Mouse (Mus musculus) activated CD4-positive, CD25-positive, alpha-beta regulatory T cell, adult 4 months (primary cell): ENCODE results near the gene Rpl24. TPM values are rescaled to one million over a fixed set of nuclear protein-coding genes. Genes with fewer than 3 reads are reported as not detected.

ENCODE experiments used
- ATAC-seq: one replicate; pipeline ENCODE4 v1.8.0; 2017
- polyA plus RNA-seq, 2 experiments: library from polyadenylated mRNA; unstranded; fragments of 100-300 nt; shearing (Covaris generic); gene quantifications; one replicate each; pipeline ENCODE4 v1.2.1; 2017

The Rpl24 gene
- polyA plus RNA-seq, 2 experiments from 2014 or later = 1,908 to 2,087 TPM

DNA sequence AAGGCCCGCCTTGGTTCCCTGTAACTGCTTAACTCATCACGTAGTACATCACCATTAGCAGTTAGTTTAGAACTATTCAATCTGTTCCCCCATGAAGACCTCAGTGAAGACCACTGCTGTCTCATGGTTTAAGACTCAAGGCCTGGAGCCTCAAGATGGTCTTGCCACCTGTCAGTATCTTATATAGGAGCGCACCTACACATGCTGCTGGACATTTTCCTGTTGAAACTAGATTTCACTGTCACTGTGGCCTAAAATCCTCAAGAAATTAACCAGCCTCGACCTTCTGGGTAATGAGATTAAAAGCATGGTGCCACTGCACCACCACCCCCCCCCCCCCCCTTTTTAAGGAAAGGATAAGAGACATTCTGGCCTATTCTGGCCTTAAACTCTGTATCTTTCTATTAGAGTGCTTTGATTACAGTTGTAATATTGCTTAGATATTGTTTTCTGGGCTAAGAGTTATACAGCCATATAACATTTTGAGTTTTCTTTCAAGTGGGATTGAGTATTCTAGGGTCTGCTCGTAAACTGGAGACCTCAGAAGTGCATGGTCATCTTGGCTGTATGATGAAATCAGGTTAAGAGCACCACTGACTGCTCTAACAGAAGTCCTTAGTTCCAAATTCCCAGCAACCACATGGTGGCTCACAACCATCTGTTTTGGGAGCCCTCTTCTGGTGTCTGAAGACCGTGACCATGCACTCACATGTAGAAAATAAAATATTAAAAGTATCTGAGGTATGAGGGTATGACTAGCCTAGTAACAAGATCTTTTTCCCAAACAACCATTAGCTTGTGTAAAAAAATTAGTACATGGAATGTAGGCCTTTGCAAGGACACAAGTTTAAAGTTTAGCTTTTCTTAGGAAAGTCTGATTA is 5.9 kb downstream of the Rpl24 start:
- no peak for ATAC-seq

- ATAC-seq = no peak
Observed at GRCm38 (mm10) chr16:55972626-55973201, 6.6 kb downstream of the Rpl24 start.

DNA sequence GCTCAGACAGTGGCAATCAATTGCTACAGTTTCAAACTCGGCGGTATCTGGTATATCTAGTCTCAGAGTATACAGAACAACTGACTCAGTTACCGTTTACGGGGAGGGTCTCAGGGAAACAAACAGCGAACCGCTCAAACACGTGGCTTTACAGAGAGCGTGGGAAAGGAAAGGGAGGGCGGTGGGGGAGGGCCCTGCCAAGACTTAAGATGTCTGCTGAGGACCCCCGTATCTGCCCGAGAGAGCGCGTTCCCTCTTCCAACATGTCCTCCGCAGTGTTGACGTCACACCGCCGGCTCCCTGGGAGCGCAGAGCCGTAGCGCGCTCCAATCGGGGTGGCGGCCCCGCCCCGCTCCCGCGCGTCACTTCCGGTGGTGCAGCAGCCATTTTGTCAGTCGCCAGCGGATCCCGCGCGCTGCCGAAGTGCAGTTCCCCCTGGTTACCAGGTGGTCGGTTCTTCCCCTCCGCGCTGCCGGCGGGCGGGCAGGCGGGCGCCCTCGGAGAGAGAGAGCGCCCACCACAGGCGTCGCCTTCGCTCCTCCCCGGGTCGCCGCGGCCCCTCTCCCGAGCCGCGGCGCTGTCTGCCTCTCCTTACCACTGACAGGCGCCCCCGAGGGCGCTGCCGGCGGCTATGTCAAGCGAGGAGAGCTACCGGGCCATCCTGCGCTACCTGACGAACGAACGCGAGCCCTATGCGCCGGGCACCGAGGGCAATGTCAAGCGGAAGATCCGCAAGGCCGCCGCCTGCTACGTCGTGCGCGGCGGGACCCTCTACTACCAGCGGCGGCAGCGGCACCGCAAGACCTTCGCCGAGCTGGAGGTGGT is 7.6 kb downstream of the Rpl24 start, which contains the start of gene Zbtb11:
TSS of gene Zbtb11 (plus strand) at position 453 of the 825 bp plus-strand sequence.
- peak; percentile 83 for ATAC-seq

- ATAC-seq = peak; percentile 60
Observed at GRCm38 (mm10) chr16:55974256-55974902, 8.3 kb downstream of the Rpl24 start.

DNA sequence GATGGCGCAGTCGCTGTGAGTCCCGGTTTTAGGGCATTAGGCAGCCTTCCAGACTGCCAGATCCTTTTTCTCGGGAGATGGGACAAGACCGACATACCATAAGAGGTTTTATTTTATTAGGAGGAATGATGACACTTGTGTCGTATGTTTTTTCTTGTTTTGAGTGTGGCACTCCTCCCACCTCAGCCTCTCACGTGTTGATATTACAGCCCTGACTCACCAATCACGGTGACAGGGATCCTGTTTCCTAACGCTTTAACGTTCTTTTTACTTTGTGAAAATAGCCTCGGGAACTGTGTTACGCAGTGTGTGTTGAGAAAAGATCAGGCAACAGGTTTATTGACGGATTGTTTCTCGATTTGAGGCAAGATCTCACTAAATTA is 8.8 kb downstream of the Rpl24 start:
- ATAC-seq = peak; percentile 37

- no peak for ATAC-seq
Observed at GRCm38 (mm10) chr16:55986001-55986400, 19.9 kb downstream of the Rpl24 start.

GRCm38 (mm10) chr16:55990311-55990710 is 24.2 kb downstream of the Rpl24 start:
- ATAC-seq = no peak

DNA sequence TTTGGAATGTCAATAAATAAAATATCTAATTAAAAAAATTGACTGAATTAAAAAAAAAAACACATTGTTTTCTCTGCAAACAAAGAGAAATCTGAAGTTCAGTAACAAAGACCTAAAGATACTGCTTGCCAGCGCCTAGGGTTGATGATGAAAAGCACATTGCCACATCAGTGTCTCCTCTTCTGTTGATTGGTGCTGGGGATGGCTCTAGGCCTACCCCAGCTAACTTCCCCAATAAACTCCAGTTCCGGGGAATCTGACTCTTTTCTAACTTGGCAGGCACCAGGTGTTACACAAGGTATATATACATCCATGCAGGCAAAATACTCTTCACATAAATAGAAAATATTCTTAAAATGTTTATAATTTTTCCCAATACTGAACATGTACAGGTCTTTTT is 28.2 kb downstream of the Rpl24 start:
- ATAC-seq = no peak

DNA sequence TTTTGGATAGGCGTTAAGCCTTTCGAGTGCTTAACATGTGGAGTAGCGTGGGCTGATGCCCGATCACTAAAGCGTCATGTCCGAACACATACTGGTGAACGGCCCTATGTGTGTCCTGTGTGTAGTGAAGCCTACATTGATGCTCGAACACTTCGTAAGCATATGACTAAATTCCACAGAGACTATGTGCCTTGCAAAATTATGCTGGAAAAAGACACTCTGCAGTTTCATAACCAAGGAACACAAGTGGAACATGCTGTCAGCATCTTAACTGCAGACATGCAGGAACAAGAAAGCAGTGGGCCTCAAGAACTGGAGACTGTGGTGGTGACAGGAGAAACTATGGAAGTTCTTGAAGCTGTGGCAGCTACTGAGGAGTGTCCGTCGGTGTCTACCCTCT is 40.7 kb downstream of the Rpl24 start:
- no peak for ATAC-seq

DNA sequence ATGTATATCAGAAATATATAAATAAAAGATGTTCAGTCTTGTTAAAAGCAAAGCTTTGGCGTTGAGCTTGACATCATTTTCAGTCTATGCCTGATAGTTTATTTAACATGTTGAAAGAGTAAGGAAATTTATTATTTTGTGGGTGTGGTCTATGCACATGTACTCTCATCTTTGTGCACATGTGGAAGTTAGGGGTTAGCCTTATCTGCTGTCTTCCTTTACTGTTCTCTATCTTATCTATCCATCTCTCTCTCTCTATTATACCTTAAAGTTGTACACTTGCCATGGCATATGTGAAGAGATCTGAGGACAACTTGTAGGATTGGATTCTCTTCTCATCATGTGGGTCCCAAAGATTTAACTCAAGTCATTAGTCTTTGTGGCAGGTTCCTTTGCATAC is 42.8 kb downstream of the Rpl24 start:
- ATAC-seq = no peak

GRCm38 (mm10) chr16:56012789-56013743 is 47.0 kb downstream of the Rpl24 start:
- ATAC-seq = no peak

DNA sequence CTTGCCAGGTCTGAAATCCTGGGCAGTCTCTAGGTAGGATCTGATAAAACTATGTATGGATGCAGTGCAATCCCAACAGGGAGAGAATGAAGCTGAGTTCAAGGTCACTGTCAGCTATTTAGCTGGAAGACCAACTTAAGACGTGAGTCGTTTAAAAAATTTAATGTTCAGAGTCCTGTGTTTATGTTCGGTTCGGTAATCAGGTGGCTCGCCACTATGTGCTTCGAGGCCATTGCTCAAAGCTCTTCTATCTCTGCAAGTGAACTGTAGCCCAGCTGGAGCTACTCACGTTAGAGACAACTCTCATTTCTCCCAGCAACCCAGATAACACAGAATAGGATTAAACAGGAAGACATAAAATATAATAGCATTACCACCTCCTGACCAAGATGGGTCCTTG is 48.0 kb downstream of the Rpl24 start:
- ATAC-seq = no peak

GRCm38 (mm10) chr16:56019660-56020059 is 53.6 kb downstream of the Rpl24 start:
- ATAC-seq = no peak

Other genes starting within 250 kb of the Rpl24 start
- 10 to 100 TPM; 28.6 to 30.5 TPM for gene Nfkbiz, start 127.4 kb upstream of the Rpl24 start, polyA plus RNA-seq
- 10 to 100 TPM; 15.0 to 28.2 TPM for gene Nxpe3, start 71.0 kb upstream of the Rpl24 start, polyA plus RNA-seq
- 10 to 100 TPM; 22.8 to 28.3 TPM for gene Cep97, start 31.4 kb upstream of the Rpl24 start, polyA plus RNA-seq
- gene Zbtb11, start 7.6 kb downstream of the Rpl24 start, polyA plus RNA-seq = 10 to 100 TPM; 23.9 to 26.0 TPM
- gene Pcnp, start 63.5 kb downstream of the Rpl24 start, polyA plus RNA-seq = 100 to 1,000 TPM; 227 to 239 TPM
- gene Trmt10c, start 71.5 kb downstream of the Rpl24 start, polyA plus RNA-seq = 10 to 100 TPM; 25.4 to 29.0 TPM
- gene Senp7, start 82.1 kb downstream of the Rpl24 start, polyA plus RNA-seq = 10 to 100 TPM; 51.4 to 54.0 TPM
- gene Impg2, start 238.0 kb downstream of the Rpl24 start, polyA plus RNA-seq = under 1 TPM; 0.23 to 0.38 TPM